Mouse (Mus musculus) intestine, postnatal 0 days (tissue): ENCODE results near the gene Olfr56. TPM values are rescaled to one million over a fixed set of nuclear protein-coding genes. Genes with fewer than 3 reads are reported as not detected.
"Not testable (repeated sequence)": the region's sequence is repeated elsewhere in the genome, so short reads cannot be mapped to it uniquely, and the experiment has no call there.

Experiments used
- ATAC-seq: fragments of 200-750 bp; cut with Nextera tagmentation; 2 replicates; pipeline ENCODE4 v1.8.0; 2017; ENCODE audit warnings: mild to moderate bottlenecking, moderate TSS enrichment, moderate library complexity
- H3K27ac ChIP-seq: fragments of 300-500 bp; sonication (generic); 2 replicates; pipeline ENCODE4 v1.5.1; 2014; ENCODE audit warnings: mild to moderate bottlenecking, low read depth, low read length, moderate library complexity
- H3K27me3 ChIP-seq: fragments of 300-500 bp; sonication (generic); replicated peaks from 2 replicates; pipeline ENCODE4 v1.6.1; 2014; ENCODE audit warnings: low read length, mixed read lengths; ENCODE audit not compliant: control insufficient read depth, insufficient read depth
- H3K36me3 ChIP-seq: fragments of 300-500 bp; sonication (generic); 2 replicates; pipeline ENCODE4 v1.6.1; 2014; ENCODE audit warnings: mild to moderate bottlenecking, moderate library complexity; ENCODE audit not compliant: control insufficient read depth, insufficient read depth
- H3K4me1 ChIP-seq: fragments of 300-500 bp; sonication (generic); replicated peaks from 2 replicates; pipeline ENCODE4 v1.6.1; 2014; ENCODE audit warnings: antibody characterized with exemption, low read length, mixed read lengths; ENCODE audit not compliant: control insufficient read depth, insufficient read depth
- H3K4me2 ChIP-seq: fragments of 300-500 bp; sonication (generic); replicated peaks from 2 replicates; pipeline ENCODE4 v1.6.1; 2014; ENCODE audit warnings: low read depth, mild to moderate bottlenecking, moderate library complexity
- H3K4me3 ChIP-seq: fragments of 300-500 bp; sonication (generic); 2 replicates; pipeline ENCODE4 v1.5.1; 2014; ENCODE audit warnings: low read depth, low read length
- H3K9ac ChIP-seq: fragments of 300-500 bp; sonication (generic); 2 replicates; pipeline ENCODE4 v1.6.1; 2014; ENCODE audit warnings: mild to moderate bottlenecking, low read depth, low read length
- H3K9me3 ChIP-seq: fragments of 300-500 bp; sonication (generic); 2 replicates; pipeline ENCODE4 v1.6.1; 2016; ENCODE audit warnings: mixed run types; ENCODE audit not compliant: control insufficient read depth
- WGBS: fragments of 180-500 bp; shearing (Covaris S2); extraction: QIAGEN DNeasy Blood & Tissue Kit; methylation state at CpG from one replicate; pipeline ENCODE4 v1.1.7; 2014; 5-methylcytosine and 5-hydroxymethylcytosine counted together
- polyA plus RNA-seq: library from polyadenylated mRNA; unstranded; fragments of >200 nt; fragmentation: Nextera tagmentation; extraction: Ambion mirVana; gene quantifications from 2 replicates; pipeline ENCODE4 v1.2.1, GENCODE M21; 2015

The Olfr56 gene
- polyA plus RNA-seq: 0.30 and 0.33 TPM in 2 replicates

- H3K4me1 ChIP-seq, H3K4me2 ChIP-seq, ATAC-seq, H3K9ac ChIP-seq, H3K36me3 ChIP-seq, H3K27ac ChIP-seq, H3K27me3 ChIP-seq, H3K9me3 ChIP-seq, H3K4me3 ChIP-seq: not testable (repeated sequence)
- WGBS: no CpG with 5 or more reads among the region's 1 CpGs
Measured at GRCm38 (mm10) chr11:48978240-48978939, at the start of gene Olfr56. Olfr56 (plus strand) TSS chr11:48978889.

- not testable (repeated sequence) for H3K4me2 ChIP-seq, H3K9ac ChIP-seq, H3K36me3 ChIP-seq, H3K9me3 ChIP-seq, H3K4me1 ChIP-seq, H3K4me3 ChIP-seq, H3K27me3 ChIP-seq, ATAC-seq, H3K27ac ChIP-seq
- 47% methylated on average over 1 of the region's 1 CpGs for WGBS
Measured at GRCm38 (mm10) chr11:48933422-48933821, 45.3 kb upstream of the Olfr56 start.

- H3K4me2 ChIP-seq, H3K9me3 ChIP-seq, ATAC-seq, H3K36me3 ChIP-seq, H3K4me3 ChIP-seq, H3K9ac ChIP-seq, H3K27me3 ChIP-seq, H3K4me1 ChIP-seq, H3K27ac ChIP-seq: not testable (repeated sequence)
- WGBS: 27% methylated on average over 1 of the region's 1 CpGs
Measured at GRCm38 (mm10) chr11:48933923-48934322, 44.8 kb upstream of the Olfr56 start.

GRCm38 (mm10) chr11:48935291-48935690, 43.4 kb upstream of the Olfr56 start:
- WGBS: no CpG with 5 or more reads among the region's 3 CpGs
- H3K4me2 ChIP-seq, H3K9me3 ChIP-seq, ATAC-seq, H3K27ac ChIP-seq, H3K27me3 ChIP-seq, H3K36me3 ChIP-seq, H3K9ac ChIP-seq, H3K4me3 ChIP-seq, H3K4me1 ChIP-seq: not testable (repeated sequence)

GRCm38 (mm10) chr11:48939286-48939685, 39.4 kb upstream of the Olfr56 start:
- not testable (repeated sequence) for H3K4me2 ChIP-seq, H3K27ac ChIP-seq, H3K9ac ChIP-seq, H3K4me1 ChIP-seq, H3K36me3 ChIP-seq, H3K4me3 ChIP-seq, H3K9me3 ChIP-seq, H3K27me3 ChIP-seq, ATAC-seq

DNA sequence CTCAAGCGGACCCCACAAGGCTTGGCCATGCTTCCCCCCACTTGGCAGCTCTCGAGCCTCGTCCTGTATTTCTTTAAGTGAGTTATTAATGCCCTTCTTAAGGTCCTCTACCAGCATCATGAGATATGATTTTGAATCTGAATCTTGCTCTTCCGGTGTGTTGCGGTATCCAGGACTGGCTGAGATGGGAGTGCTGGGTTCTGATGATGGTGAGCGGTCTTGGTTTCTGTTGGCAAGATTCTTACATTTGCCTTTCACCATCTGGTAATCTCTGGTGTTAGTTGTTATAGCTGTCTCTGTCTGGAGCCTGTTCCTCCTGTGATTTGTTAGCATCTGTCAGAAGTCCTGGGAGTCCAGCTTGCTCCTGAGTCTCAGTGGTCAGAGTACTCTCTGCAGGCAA, 32.6 kb upstream of the Olfr56 start, which contains the start of gene Psme2b:
Gene Psme2b, minus strand, starts transcription at position 101 of the 400 bp plus-strand sequence.
- H3K9ac ChIP-seq, H3K4me2 ChIP-seq, H3K4me1 ChIP-seq, H3K36me3 ChIP-seq, H3K4me3 ChIP-seq, ATAC-seq, H3K9me3 ChIP-seq, H3K27ac ChIP-seq, H3K27me3 ChIP-seq: not testable (repeated sequence)
- WGBS: 89% methylated on average over 6 of the region's 6 CpGs

GRCm38 (mm10) chr11:48974686-48975085, 4.0 kb upstream of the Olfr56 start:
- not testable (repeated sequence) for H3K9me3 ChIP-seq, H3K4me1 ChIP-seq, H3K27ac ChIP-seq, H3K27me3 ChIP-seq, H3K4me3 ChIP-seq, H3K36me3 ChIP-seq, ATAC-seq, H3K9ac ChIP-seq, H3K4me2 ChIP-seq
- no CpG with 5 or more reads among the region's 1 CpGs for WGBS

GRCm38 (mm10) chr11:48979251-48979650, 562 bp downstream of the Olfr56 start, which contains the start of gene 9930111J21Rik1:
9930111J21Rik1 (minus strand) TSS chr11:48979398.
- not testable (repeated sequence) for H3K27ac ChIP-seq, H3K9me3 ChIP-seq, H3K9ac ChIP-seq, H3K4me1 ChIP-seq, H3K27me3 ChIP-seq, H3K4me2 ChIP-seq, ATAC-seq, H3K36me3 ChIP-seq, H3K4me3 ChIP-seq
- no CpG with 5 or more reads among the region's 3 CpGs for WGBS

DNA sequence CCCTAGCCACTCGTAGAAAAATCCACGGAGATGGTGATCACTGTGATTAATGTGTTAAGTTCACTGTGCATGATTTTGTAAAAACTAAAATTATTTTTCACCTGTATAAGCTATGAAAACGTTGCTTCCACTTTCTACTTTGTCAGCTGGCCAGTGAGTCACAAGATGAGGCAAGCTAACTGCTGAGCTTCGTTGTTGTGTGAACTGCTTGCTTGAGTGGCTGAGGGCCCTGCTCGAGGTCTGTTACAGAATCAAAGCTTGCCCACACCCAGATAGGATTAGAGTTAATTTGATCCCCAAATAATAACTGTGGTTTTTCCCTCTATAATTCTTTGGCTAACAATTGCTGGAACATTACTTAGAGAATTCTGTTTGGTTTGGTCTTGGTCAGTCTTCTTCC, 1.4 kb downstream of the Olfr56 start:
- H3K4me2 ChIP-seq, ATAC-seq, H3K4me3 ChIP-seq, H3K9me3 ChIP-seq, H3K36me3 ChIP-seq, H3K4me1 ChIP-seq, H3K27me3 ChIP-seq, H3K27ac ChIP-seq, H3K9ac ChIP-seq: not testable (repeated sequence)
- no CpG with 5 or more reads among the region's 5 CpGs for WGBS
